Comparison of ENCODE assay signal across 15 mouse cellular contexts in the genomic region with DNA sequence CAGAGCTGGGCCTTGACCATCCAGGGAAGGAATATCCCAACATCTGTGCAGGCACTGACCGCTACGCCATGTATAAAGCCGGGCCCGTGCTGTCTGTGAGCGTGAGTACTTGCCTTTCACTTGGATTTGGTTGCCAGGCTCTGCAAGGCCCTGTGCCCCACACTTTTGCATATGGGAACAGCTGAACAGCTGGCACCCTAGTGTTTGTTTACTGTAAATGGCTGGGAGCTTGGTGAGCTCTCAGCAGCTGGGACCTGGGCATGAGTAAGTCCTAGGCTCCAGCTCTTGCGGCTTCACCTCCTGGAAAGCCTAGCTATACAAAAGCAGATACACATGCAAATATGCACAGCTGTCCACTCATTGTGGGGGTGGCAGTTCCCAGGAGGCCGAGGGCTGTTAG. TPM values are rescaled to one million over a fixed set of nuclear protein-coding genes. Genes with fewer than 3 reads are reported as not detected.
"Had no signal": no experiment of that assay in that cellular context is flagged by ENCODE, and none has a peak within 500 bp of the region (broad histone marks: within the 10 kb centered on the region; RNA-seq: fewer than 3 reads in every experiment).

No protein-coding gene starts in this region.

- H3K4me1 ChIP-seq: kidney, embryonic 15.5 days; limb, embryonic 15.5 days; liver, embryonic 12.5 days; midbrain, embryonic 12.5 days; neural tube, embryonic 13.5 days had no signal

- ATAC-seq: liver, embryonic 12.5 days had no signal

- H3K9me3 ChIP-seq: kidney, embryonic 15.5 days; limb, embryonic 15.5 days; liver, embryonic 12.5 days; megakaryocyte, embryonic 14.5 days; midbrain, embryonic 12.5 days; neural tube, embryonic 13.5 days had no signal

- H3K4me3 ChIP-seq: kidney, embryonic 15.5 days; left cerebral cortex, adult 2 months; limb, embryonic 15.5 days; liver, embryonic 12.5 days; megakaryocyte, embryonic 14.5 days; midbrain, embryonic 12.5 days; neural tube, embryonic 13.5 days had no signal

- H3K4me2 ChIP-seq: kidney, embryonic 15.5 days; limb, embryonic 15.5 days; liver, embryonic 12.5 days; lung, embryonic 14.5 days; midbrain, embryonic 12.5 days; neural tube, embryonic 13.5 days had no signal

- H3K27ac ChIP-seq: kidney, embryonic 15.5 days; left cerebral cortex, adult 2 months; limb, embryonic 15.5 days; liver, embryonic 12.5 days; macrophage; midbrain, embryonic 12.5 days; neural tube, embryonic 13.5 days had no signal

- H3K9ac ChIP-seq: kidney, embryonic 15.5 days; limb, embryonic 15.5 days; liver, embryonic 12.5 days; lung, embryonic 14.5 days; midbrain, embryonic 12.5 days; neural tube, embryonic 13.5 days had no signal

- DNase-seq: kidney, adult 2 months; kidney, postnatal 14 days; lung, embryonic 14.5 days; lung, postnatal 10 days; right cerebral cortex, postnatal 4 days; spleen, adult 18-20 months; thymus, postnatal 36 days had no signal

- H3K27me3 ChIP-seq: kidney, embryonic 15.5 days; liver, embryonic 12.5 days; midbrain, embryonic 12.5 days; neural tube, embryonic 13.5 days had no signal

- H3K36me3 ChIP-seq: kidney, embryonic 15.5 days; limb, embryonic 15.5 days; liver, embryonic 12.5 days; midbrain, embryonic 12.5 days; neural tube, embryonic 13.5 days had no signal

RNA-seq across cellular contexts. Expression of a gene that starts 13.8 kb away (rescaled TPM):
- polyA plus RNA-seq: macrophage had no signal
